Mouse (Mus musculus) liver, embryonic 14.5 days (tissue): ENCODE measurements around the gene Arhgap22.

Source experiments
- CTCF ChIP-seq: IDR thresholded peaks from 2 replicates; pipeline ENCODE4 v1.5.1; 2016; ENCODE audit warnings: antibody characterized with exemption, low read depth, control low read depth
- EP300 ChIP-seq: IDR thresholded peaks from 2 replicates; pipeline ENCODE4 v1.6.1; 2016; ENCODE audit warnings: antibody characterized with exemption, low read depth

GRCm38 (mm10) chr14:33305645-33306281 lies 91.9 kb downstream of the Arhgap22 start:
- TF ChIP-seq CTCF: no peak
- no peak for TF ChIP-seq EP300
